Mouse (Mus musculus): Measurements from ENCODE around the gene Jund. TPM values are rescaled to one million over a fixed set of nuclear protein-coding genes. Genes with fewer than 3 reads are reported as not detected.
A peak's percentile ranks its signal among the peaks of the same experiment; 100 is the strongest.

The Jund gene
- total and polyA plus RNA-seq, 2 experiments from 2014 or later: 99.3 to 470 TPM

DNA sequence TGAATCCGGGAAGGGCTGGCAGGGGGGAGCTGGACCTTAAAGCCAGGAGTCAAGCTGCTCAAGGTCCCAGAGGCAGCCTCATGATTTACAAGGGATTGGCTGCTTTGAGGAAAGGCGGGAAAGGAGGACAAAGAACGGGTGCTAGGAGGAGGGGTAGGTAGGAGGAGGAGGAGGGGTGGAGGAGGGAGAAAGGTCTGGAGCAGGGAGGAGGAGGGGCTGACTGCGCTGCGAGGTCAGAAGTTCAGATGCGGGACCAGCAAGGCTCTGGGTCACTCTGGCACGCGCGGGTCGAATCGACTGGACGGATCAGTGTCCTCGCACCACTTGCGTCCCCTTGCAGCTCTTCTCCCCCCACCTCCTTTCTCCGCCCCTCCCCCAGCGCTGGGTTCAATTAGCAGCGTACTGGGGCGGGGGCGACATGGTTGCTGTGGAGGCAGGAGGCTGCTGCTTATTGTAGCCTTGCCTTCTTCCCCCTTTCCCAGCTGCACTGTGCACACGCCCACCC is 7.0 kb upstream of the Jund start:
- no peak for DNase-seq (ENCODE audit: low spot score)
- WGBS: 1% methylated on average over 19 of the region's 20 CpGs
- H3K9ac ChIP-seq (replicated peaks; ENCODE audit: low read length, poor library complexity, severe bottlenecking): peak overlapping the region; percentile 36; the same call in 1 of the 2 replicates

DNA sequence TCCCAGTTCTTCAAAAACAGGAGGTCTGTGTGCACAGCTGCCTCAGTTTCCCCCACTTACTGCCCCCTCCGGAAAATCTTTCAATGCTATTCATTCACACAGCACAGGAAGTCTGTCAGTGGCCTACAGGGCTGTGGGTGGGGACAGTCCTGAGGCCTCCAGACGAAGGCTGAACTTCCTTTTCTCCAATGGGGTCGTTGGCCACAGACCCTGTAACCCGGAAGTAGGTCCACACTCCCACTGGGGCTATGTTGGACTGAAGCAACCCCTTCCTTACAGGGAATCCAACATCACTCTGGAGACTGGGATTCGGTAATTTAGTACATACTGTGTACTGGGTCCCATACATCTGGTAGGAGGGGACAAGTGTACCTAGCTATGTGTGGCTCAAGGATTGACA is 5.1 kb upstream of the Jund start:
- ATAC-seq (ENCODE audit: low FRiP score) (no peak), DNase-seq (ENCODE audit: low spot score) (no peak)
- no peak for TF ChIP-seq CTCF (IDR thresholded peaks at IDR 0.05)
- WGBS: 83% methylated on average over 5 of the region's 5 CpGs
- Histone ChIP-seq H3K9ac (replicated peaks; ENCODE audit: low read length, poor library complexity, severe bottlenecking) (no peak overlapping the region), H3K4me2 (ENCODE audit: low read depth, low read length, poor library complexity, severe bottlenecking) (no peak overlapping the region), H3K27ac (ENCODE audit: low read depth, low read length) (no peak overlapping the region), H3K4me3 (ENCODE audit: low read depth, low read length) (no peak overlapping the region), H3K36me3 (ENCODE audit: insufficient read depth, low read length) (no peaks in the 10 kb centered on the region), H3K27me3 (ENCODE audit: insufficient read depth, low read length) (no peaks in the 10 kb centered on the region), H3K4me1 (ENCODE audit: insufficient read depth, low read length) (peaks cover 14% of the 10 kb centered on the region; the same call in 1 of the 2 replicates), H3K9me3 (ENCODE audit: low read length) (no peaks in the 10 kb centered on the region)

More for the DNA sequence above, 7.0 kb upstream of the Jund start:
- Histone ChIP-seq H3K36me3 (ENCODE audit: insufficient read depth, low read length) (no peaks in the 10 kb centered on the region), H3K27ac (ENCODE audit: low read depth, low read length) (no peak overlapping the region), H3K27me3 (ENCODE audit: insufficient read depth, low read length) (no peaks in the 10 kb centered on the region), H3K4me2 (ENCODE audit: low read depth, low read length, poor library complexity, severe bottlenecking) (peak overlapping the region; percentile 64), H3K9me3 (ENCODE audit: low read length) (no peaks in the 10 kb centered on the region), H3K4me3 (ENCODE audit: low read depth, low read length) (peak overlapping the region; percentile 20; the same call in 1 of the 2 replicates), H3K4me1 (ENCODE audit: insufficient read depth, low read length) (peaks cover 10% of the 10 kb centered on the region; the same call in 1 of the 2 replicates)
- no peak for TF ChIP-seq CTCF (IDR thresholded peaks at IDR 0.05)
- ATAC-seq (ENCODE audit: low FRiP score): peak; percentile 22; the same call in 1 of the 2 replicates

DNA sequence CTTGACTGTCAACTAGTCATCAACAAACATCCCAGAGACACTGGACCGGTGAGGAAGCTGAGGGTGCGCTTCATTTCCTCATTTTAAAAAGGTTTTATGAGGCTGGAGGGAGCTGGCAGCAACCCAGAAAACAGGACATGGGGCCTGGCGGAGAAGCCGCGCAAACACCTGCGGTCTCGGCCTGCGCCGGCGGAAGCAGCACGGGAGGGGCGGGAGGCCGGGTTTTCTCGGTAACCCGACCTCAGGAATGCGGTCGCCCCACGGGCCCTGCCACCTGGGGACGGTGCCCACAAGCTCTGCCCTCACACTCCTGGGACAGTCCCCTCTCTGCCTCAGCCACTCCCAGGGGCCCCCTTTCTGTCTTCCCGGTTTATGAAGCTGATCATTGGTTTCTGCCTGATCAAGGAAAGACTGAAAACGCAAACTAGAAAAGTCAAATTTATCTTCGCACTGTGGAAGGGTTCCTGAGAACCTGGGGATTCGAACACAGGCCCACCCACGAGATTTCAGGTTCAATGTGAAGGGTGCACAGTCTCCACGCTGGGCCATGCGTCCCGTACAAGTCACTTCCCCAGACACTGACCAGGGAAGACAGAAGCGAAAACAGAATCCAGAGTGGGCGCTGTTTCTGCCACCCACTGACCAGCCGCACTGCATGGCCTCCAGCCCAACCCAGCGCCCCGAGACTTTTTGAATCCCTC is 3.3 kb upstream of the Jund start:
- H3K27ac ChIP-seq (ENCODE audit: low read depth, low read length): 0 out of 2 replicates have a peak overlapping the region, but pooled peaks have one; percentile 38
- no peak overlapping the region for H3K4me2 ChIP-seq (ENCODE audit: low read depth, low read length, poor library complexity, severe bottlenecking)
- no peaks in the 10 kb centered on the region for H3K27me3 ChIP-seq (ENCODE audit: insufficient read depth, low read length)
- no peak for DNase-seq (ENCODE audit: low spot score)
- no peak overlapping the region for H3K9ac ChIP-seq (replicated peaks; ENCODE audit: low read length, poor library complexity, severe bottlenecking)
- TF ChIP-seq CTCF (IDR thresholded peaks at IDR 0.05): no peak
- H3K36me3 ChIP-seq (ENCODE audit: insufficient read depth, low read length): no peaks in the 10 kb centered on the region
- 43% methylated on average over 32 of the region's 32 CpGs for WGBS
- no peak overlapping the region for H3K4me3 ChIP-seq (ENCODE audit: low read depth, low read length)
- H3K9me3 ChIP-seq (ENCODE audit: low read length): no peaks in the 10 kb centered on the region
- ATAC-seq (ENCODE audit: low FRiP score): no peak
- peaks cover 14% of the 10 kb centered on the region; the same call in 1 of the 2 replicates for H3K4me1 ChIP-seq (ENCODE audit: insufficient read depth, low read length)

GRCm38 (mm10) chr8:70696019-70696885 is 2.5 kb upstream of the Jund start:
- 0 out of 2 replicates have a peak overlapping the region, but pooled peaks have one; percentile 36 for H3K9ac ChIP-seq (replicated peaks; ENCODE audit: low read length, poor library complexity, severe bottlenecking)
- H3K9me3 ChIP-seq (ENCODE audit: low read length): no peaks in the 10 kb centered on the region
- no peaks in the 10 kb centered on the region for H3K36me3 ChIP-seq (ENCODE audit: insufficient read depth, low read length)
- peaks cover 14% of the 10 kb centered on the region; the same call in 1 of the 2 replicates for H3K4me1 ChIP-seq (ENCODE audit: insufficient read depth, low read length)
- no peaks in the 10 kb centered on the region for H3K27me3 ChIP-seq (ENCODE audit: insufficient read depth, low read length)
- TF ChIP-seq CTCF (IDR thresholded peaks at IDR 0.05): no peak
- peak overlapping the region; percentile 55 for H3K4me2 ChIP-seq (ENCODE audit: low read depth, low read length, poor library complexity, severe bottlenecking)
- WGBS: 8% methylated on average over 31 of the region's 31 CpGs
- H3K4me3 ChIP-seq (ENCODE audit: low read depth, low read length): peak overlapping the region; percentile 25; the same call in 1 of the 2 replicates
- 0 out of 2 replicates have a peak overlapping the region, but pooled peaks have one; percentile 26 for H3K27ac ChIP-seq (ENCODE audit: low read depth, low read length)
- ATAC-seq (ENCODE audit: low FRiP score) (no peak), DNase-seq (ENCODE audit: low spot score) (peak; percentile 77)

GRCm38 (mm10) chr8:70696946-70697345 is 1.8 kb upstream of the Jund start:
- no peak overlapping the region for H3K4me3 ChIP-seq (ENCODE audit: low read depth, low read length)
- H3K27ac ChIP-seq (ENCODE audit: low read depth, low read length): peak overlapping the region; percentile 26; the same call in 1 of the 2 replicates
- TF ChIP-seq CTCF (IDR thresholded peaks at IDR 0.05): no peak
- H3K36me3 ChIP-seq (ENCODE audit: insufficient read depth, low read length): no peaks in the 10 kb centered on the region
- H3K27me3 ChIP-seq (ENCODE audit: insufficient read depth, low read length): no peaks in the 10 kb centered on the region
- ATAC-seq (ENCODE audit: low FRiP score) (no peak), DNase-seq (ENCODE audit: low spot score) (no peak)
- 59% methylated on average over 4 of the region's 4 CpGs for WGBS
- peaks cover 19% of the 10 kb centered on the region for H3K4me1 ChIP-seq (ENCODE audit: insufficient read depth, low read length)
- peak overlapping the region; percentile 55 for H3K4me2 ChIP-seq (ENCODE audit: low read depth, low read length, poor library complexity, severe bottlenecking)
- no peak overlapping the region for H3K9ac ChIP-seq (replicated peaks; ENCODE audit: low read length, poor library complexity, severe bottlenecking)
- H3K9me3 ChIP-seq (ENCODE audit: low read length): no peaks in the 10 kb centered on the region

Measured in midbrain, postnatal 0 days (tissue).